17 mouse cellular contexts compared by ENCODE assay signal in the genomic region with DNA sequence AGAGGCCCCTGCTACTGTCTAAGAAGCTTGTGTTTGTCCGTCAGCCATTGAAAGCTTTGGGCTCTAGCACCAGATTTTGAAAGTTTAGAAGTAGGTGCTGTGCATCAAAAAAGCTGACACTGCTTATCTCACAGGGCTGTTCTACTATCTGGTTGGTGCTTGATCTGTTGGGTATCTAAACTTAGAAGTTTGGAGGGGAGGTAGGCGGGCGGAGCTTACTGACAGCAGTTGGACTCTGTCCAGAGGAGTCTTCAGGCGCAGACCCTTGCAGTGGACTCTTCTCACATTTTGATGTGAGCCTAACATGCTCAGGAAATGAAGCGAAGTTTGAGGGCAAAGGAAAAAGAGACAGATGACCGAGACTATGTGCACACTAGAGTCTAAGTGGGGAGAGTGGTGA. TPM values are rescaled to one million over a fixed set of nuclear protein-coding genes. Genes with fewer than 3 reads are reported as not detected.
DNase-seq lines count a peak whose midpoint lies in the region; ATAC-seq and TF ChIP-seq lines count a peak whose summit lies in the region.
"Had no signal": no experiment of that assay in that cellular context is flagged by ENCODE, and none has a peak within 500 bp of the region (broad histone marks: within the 10 kb centered on the region; RNA-seq: fewer than 3 reads in every experiment).

No protein-coding gene starts in this region.

- H3K9ac ChIP-seq in heart, postnatal 0 days (replicated peaks; ENCODE audit: low read depth, low read length): no peak overlapping the region
- H3K9ac ChIP-seq in liver, postnatal 0 days (replicated peaks): no peak overlapping the region; the same call in 1 of the 2 replicates
- H3K9ac ChIP-seq: embryonic facial prominence, embryonic 13.5 days; forebrain, embryonic 12.5 days; hindbrain, embryonic 15.5 days had no signal

- whole genome bisulfite sequencing in heart, postnatal 0 days: 27% methylated on average over 6 of the region's 6 CpGs
- 54% methylated on average over 6 of the region's 6 CpGs for WGBS in liver, postnatal 0 days (ENCODE audit: insufficient replicate concordance)

- no peak overlapping the region for H3K4me2 ChIP-seq in heart, postnatal 0 days (ENCODE audit: low read depth, low read length)
- H3K4me2 ChIP-seq in liver, postnatal 0 days (ENCODE audit: low read depth, low read length): peak overlapping the region; percentile 13
- H3K4me2 ChIP-seq: embryonic facial prominence, embryonic 13.5 days; forebrain, embryonic 12.5 days; hindbrain, embryonic 15.5 days had no signal

- H3K4me3 ChIP-seq in heart, postnatal 0 days (ENCODE audit: low read depth, low read length): no peak overlapping the region
- H3K4me3 ChIP-seq in liver, postnatal 0 days (ENCODE audit: low read depth, low read length): no peak overlapping the region
- H3K4me3 ChIP-seq: embryonic facial prominence, embryonic 13.5 days; forebrain, embryonic 12.5 days; hindbrain, embryonic 15.5 days had no signal

- H3K4me1 ChIP-seq in heart, postnatal 0 days (ENCODE audit: control insufficient read depth, insufficient read depth): peaks cover 24% of the 10 kb centered on the region
- peaks cover 28% of the 10 kb centered on the region for H3K4me1 ChIP-seq in liver, postnatal 0 days (ENCODE audit: insufficient read depth)
- H3K4me1 ChIP-seq: forebrain, embryonic 12.5 days; hindbrain, embryonic 15.5 days had no signal

- H3K9me3 ChIP-seq in heart, postnatal 0 days (replicated peaks; ENCODE audit: control insufficient read depth, low read length): no peaks in the 10 kb centered on the region
- H3K9me3 ChIP-seq in liver, postnatal 0 days (ENCODE audit: low read length): no peaks in the 10 kb centered on the region
- H3K9me3 ChIP-seq: embryonic facial prominence, embryonic 13.5 days; forebrain, embryonic 12.5 days; hindbrain, embryonic 15.5 days had no signal

- TF ChIP-seq CTCF in heart, postnatal 0 days (IDR thresholded peaks at IDR 0.05; ENCODE audit: low read depth): no peak
- no peak for TF ChIP-seq CTCF in liver, postnatal 0 days (IDR thresholded peaks at IDR 0.05; ENCODE audit: low read depth)

- DNase-seq in heart, adult 11 months: peak; percentile 64
- DNase-seq in heart, adult 9 months (ENCODE audit: low spot score in 2 of 2): no peak
- DNase-seq in heart, postnatal 0 days (ENCODE audit: low spot score): no peak
- no peak for DNase-seq in heart, postnatal 10 days
- DNase-seq in liver, postnatal 0 days: no peak
- no peak for DNase-seq in adrenal gland, adult 8-10 months
- no peak for DNase-seq in thymus, postnatal 36 days
- DNase-seq: adrenal gland, postnatal 10 days; cerebellum, adult 11-12 months; gastrocnemius, postnatal 14 days; left cerebral cortex, postnatal 4 days; lung, adult 18-20 months had no signal

- H3K27me3 ChIP-seq in heart, postnatal 0 days (ENCODE audit: control insufficient read depth, insufficient read depth, low read length): no peaks in the 10 kb centered on the region
- no peaks in the 10 kb centered on the region for H3K27me3 ChIP-seq in liver, postnatal 0 days (ENCODE audit: insufficient read depth, low read length)
- H3K27me3 ChIP-seq: embryonic facial prominence, embryonic 13.5 days; forebrain, embryonic 12.5 days; hindbrain, embryonic 15.5 days had no signal

- no peaks in the 10 kb centered on the region for H3K36me3 ChIP-seq in heart, postnatal 0 days (replicated peaks; ENCODE audit: control insufficient read depth, insufficient read depth, low read length)
- no peaks in the 10 kb centered on the region for H3K36me3 ChIP-seq in liver, postnatal 0 days (replicated peaks; ENCODE audit: insufficient read depth, low read length)
- H3K36me3 ChIP-seq: embryonic facial prominence, embryonic 13.5 days; forebrain, embryonic 12.5 days; hindbrain, embryonic 15.5 days had no signal

- ATAC-seq in heart, postnatal 0 days (ENCODE audit: insufficient read depth, low read depth): no peak
- 0 out of 4 replicates have a peak, but pooled peaks have one; percentile 0 to 9 for ATAC-seq in hematopoietic stem cell, adult 5-6 weeks (replicated peaks in 1 of 2; ENCODE audit: insufficient read depth in 1 of 2, low FRiP score in 2 of 2, low TSS enrichment in 1 of 2, low read depth in 1 of 2, poor library complexity in 2 of 2, severe bottlenecking in 2 of 2)
- ATAC-seq in liver, postnatal 0 days: no peak
- ATAC-seq: intestine, postnatal 0 days had no signal

- intact Hi-C loops in heart, postnatal 10 days (cut with DNase I): no loop called here

- no peak for TF ChIP-seq EP300 in heart, postnatal 0 days (IDR thresholded peaks at IDR 0.05; ENCODE audit: low read depth)
- no peak for TF ChIP-seq EP300 in liver, postnatal 0 days (IDR thresholded peaks at IDR 0.05; ENCODE audit: low read depth)

- peak overlapping the region; percentile 30; the same call in 1 of the 2 replicates for H3K27ac ChIP-seq in heart, postnatal 0 days (ENCODE audit: low read depth)
- peak overlapping the region; percentile 84 for H3K27ac ChIP-seq in liver, postnatal 0 days (ENCODE audit: low read depth)
- H3K27ac ChIP-seq: embryonic facial prominence, embryonic 13.5 days; forebrain, embryonic 12.5 days; hindbrain, embryonic 15.5 days had no signal

RNA-seq across cellular contexts. Expression of gene St7, which starts 48.9 kb away (rescaled TPM):
- total RNA-seq in heart, postnatal 0 days (2014; rRNA removed; ENCODE audit: low replicate concordance): 26.0 and 38.5 TPM in 2 replicates
- 17.3 and 17.7 TPM in 2 replicates for polyA plus RNA-seq in heart, postnatal 0 days (2015; fragmentation: Nextera tagmentation; extraction: Ambion mirVana)
- total RNA-seq in heart, postnatal 10 days (2021): 10 to 100 TPM; 29.8 to 30.7 TPM
- total RNA-seq in hematopoietic stem cell, adult 5-6 weeks (2017): 42.1 and 50.5 TPM in 2 replicates
- 11.0 and 11.9 TPM in 2 replicates for polyA plus RNA-seq in liver, postnatal 0 days (2015; fragmentation: Nextera tagmentation; extraction: Ambion mirVana)
- 10 to 100 TPM; 24.7 to 32.7 (median 30.4) TPM for total RNA-seq in adrenal gland, adult 8-10 months (2022)

Comparison
In these comparisons a context has a peak if more than half of its experiments do, and no peak if none do; other contexts are left out.
1. ATAC-seq: peak in hematopoietic stem cell, adult 5-6 weeks (2 of 2); none in heart, postnatal 0 days (single experiment) and liver, postnatal 0 days (single experiment).